Mouse (Mus musculus): Measurements from ENCODE around the gene Tbc1d22a. TPM values are rescaled to one million over a fixed set of nuclear protein-coding genes. Genes with fewer than 3 reads are reported as not detected.
"Not testable (repeated sequence)": the region's sequence is repeated elsewhere in the genome, so short reads cannot be mapped to it uniquely, and the experiment has no call there.

Gene Tbc1d22a
- polyA plus RNA-seq, 2 experiments: 8.7 to 15.5 TPM

- no peak overlapping the region for H3K27ac ChIP-seq (replicated peaks; ENCODE audit: low read depth, low read length)
- no peak overlapping the region for H3K4me2 ChIP-seq (replicated peaks; ENCODE audit: low read depth, low read length, severe bottlenecking)
- peaks cover 23% of the 10 kb centered on the region for H3K4me1 ChIP-seq (ENCODE audit: control insufficient read depth, insufficient read depth, low read length)
- TF ChIP-seq POLR2A (IDR thresholded peaks at IDR 0.05; ENCODE audit: borderline replicate concordance, extremely low read depth, insufficient read depth, insufficient read length): no peak
- no peak for DNase-seq (ENCODE audit: low spot score)
- ATAC-seq (ENCODE audit: low FRiP score, low read depth): no peak
- 83% methylated on average over 20 of the region's 22 CpGs for WGBS
- no peak overlapping the region for H3K4me3 ChIP-seq (replicated peaks; ENCODE audit: low read length)
- H3K9ac ChIP-seq (ENCODE audit: low read depth, low read length, severe bottlenecking): no peak overlapping the region
- H3K27me3 ChIP-seq (ENCODE audit: control insufficient read depth, insufficient read depth, low read length): no peaks in the 10 kb centered on the region
- H3K9me3 ChIP-seq (ENCODE audit: control insufficient read depth, low read length): no peaks in the 10 kb centered on the region
- no peaks in the 10 kb centered on the region for H3K36me3 ChIP-seq (ENCODE audit: control insufficient read depth, insufficient read depth, low read length)
Observed at GRCm38 (mm10) chr15:86176771-86177702, 37.2 kb upstream of the Tbc1d22a start.

- not testable (repeated sequence) for H3K27ac ChIP-seq (replicated peaks; ENCODE audit: low read depth, low read length); H3K9ac ChIP-seq (ENCODE audit: low read depth, low read length, severe bottlenecking); ATAC-seq (ENCODE audit: low FRiP score, low read depth); H3K36me3 ChIP-seq (ENCODE audit: control insufficient read depth, insufficient read depth, low read length); DNase-seq (ENCODE audit: low spot score); H3K27me3 ChIP-seq (ENCODE audit: control insufficient read depth, insufficient read depth, low read length); H3K4me2 ChIP-seq (replicated peaks; ENCODE audit: low read depth, low read length, severe bottlenecking); H3K4me3 ChIP-seq (replicated peaks; ENCODE audit: low read length); H3K9me3 ChIP-seq (ENCODE audit: control insufficient read depth, low read length)
- 85% methylated on average over 2 of the region's 2 CpGs for WGBS
- peaks cover 28% of the 10 kb centered on the region for H3K4me1 ChIP-seq (ENCODE audit: control insufficient read depth, insufficient read depth, low read length)
Observed at GRCm38 (mm10) chr15:86177703-86178251, 36.5 kb upstream of the Tbc1d22a start.

GRCm38 (mm10) chr15:86178594-86178993 is 35.7 kb upstream of the Tbc1d22a start:
- no peak for TF ChIP-seq POLR2A (IDR thresholded peaks at IDR 0.05; ENCODE audit: borderline replicate concordance, extremely low read depth, insufficient read depth, insufficient read length)
- H3K36me3 ChIP-seq (ENCODE audit: control insufficient read depth, insufficient read depth, low read length): no peaks in the 10 kb centered on the region
- peaks cover 22% of the 10 kb centered on the region for H3K4me1 ChIP-seq (ENCODE audit: control insufficient read depth, insufficient read depth, low read length)
- H3K9me3 ChIP-seq (ENCODE audit: control insufficient read depth, low read length): no peaks in the 10 kb centered on the region
- WGBS: 91% methylated on average over 6 of the region's 6 CpGs
- no peaks in the 10 kb centered on the region for H3K27me3 ChIP-seq (ENCODE audit: control insufficient read depth, insufficient read depth, low read length)
- no peak for ATAC-seq (ENCODE audit: low FRiP score, low read depth)
- no peak for DNase-seq (ENCODE audit: low spot score)
- no peak overlapping the region for H3K27ac ChIP-seq (replicated peaks; ENCODE audit: low read depth, low read length)
- no peak overlapping the region for H3K9ac ChIP-seq (ENCODE audit: low read depth, low read length, severe bottlenecking)
- H3K4me2 ChIP-seq (replicated peaks; ENCODE audit: low read depth, low read length, severe bottlenecking): no peak overlapping the region
- no peak overlapping the region for H3K4me3 ChIP-seq (replicated peaks; ENCODE audit: low read length)

- H3K27ac ChIP-seq (replicated peaks; ENCODE audit: low read depth, low read length): no peak overlapping the region
- ATAC-seq (ENCODE audit: low FRiP score, low read depth) (no peak), DNase-seq (ENCODE audit: low spot score) (no peak)
- no peak overlapping the region for H3K4me3 ChIP-seq (replicated peaks; ENCODE audit: low read length)
- no peak for TF ChIP-seq POLR2A (IDR thresholded peaks at IDR 0.05; ENCODE audit: borderline replicate concordance, extremely low read depth, insufficient read depth, insufficient read length)
- H3K27me3 ChIP-seq (ENCODE audit: control insufficient read depth, insufficient read depth, low read length): no peaks in the 10 kb centered on the region
- WGBS: 76% methylated on average over 4 of the region's 4 CpGs
- no peak overlapping the region for H3K9ac ChIP-seq (ENCODE audit: low read depth, low read length, severe bottlenecking)
- no peaks in the 10 kb centered on the region for H3K9me3 ChIP-seq (ENCODE audit: control insufficient read depth, low read length)
- no peaks in the 10 kb centered on the region for H3K36me3 ChIP-seq (ENCODE audit: control insufficient read depth, insufficient read depth, low read length)
- H3K4me2 ChIP-seq (replicated peaks; ENCODE audit: low read depth, low read length, severe bottlenecking): no peak overlapping the region
- peaks cover 10% of the 10 kb centered on the region for H3K4me1 ChIP-seq (ENCODE audit: control insufficient read depth, insufficient read depth, low read length)
Observed at GRCm38 (mm10) chr15:86180427-86180826, 33.8 kb upstream of the Tbc1d22a start.

- WGBS: 94% methylated on average over 3 of the region's 3 CpGs
- not testable (repeated sequence) for H3K4me2 ChIP-seq (replicated peaks; ENCODE audit: low read depth, low read length, severe bottlenecking)
- peaks cover 13% of the 10 kb centered on the region for H3K4me1 ChIP-seq (ENCODE audit: control insufficient read depth, insufficient read depth, low read length)
Observed at GRCm38 (mm10) chr15:86181321-86181720, 32.9 kb upstream of the Tbc1d22a start.

More at GRCm38 (mm10) chr15:86181321-86181720, 32.9 kb upstream of the Tbc1d22a start:
- H3K27me3 ChIP-seq (ENCODE audit: control insufficient read depth, insufficient read depth, low read length); H3K9me3 ChIP-seq (ENCODE audit: control insufficient read depth, low read length); H3K27ac ChIP-seq (replicated peaks; ENCODE audit: low read depth, low read length); ATAC-seq (ENCODE audit: low FRiP score, low read depth); H3K36me3 ChIP-seq (ENCODE audit: control insufficient read depth, insufficient read depth, low read length); H3K9ac ChIP-seq (ENCODE audit: low read depth, low read length, severe bottlenecking); DNase-seq (ENCODE audit: low spot score); H3K4me3 ChIP-seq (replicated peaks; ENCODE audit: low read length): not testable (repeated sequence)
